Mouse (Mus musculus): ENCODE data around the gene Vmn1r122. TPM values are rescaled to one million over a fixed set of nuclear protein-coding genes. Genes with fewer than 3 reads are reported as not detected.

The Vmn1r122 gene
- polyA plus RNA-seq (2017; shearing (Covaris generic)), result not detected

GRCm38 (mm10) chr7:21134028-21134427, at the start of gene Vmn1r122:
TSS of gene Vmn1r122 (minus strand) at chr7:21134128.

GRCm38 (mm10) chr7:21161885-21162284, 28.0 kb upstream of the Vmn1r122 start, which contains the start of gene Vmn1r123:
TSS of gene Vmn1r123 (plus strand) at chr7:21162185.

GRCm38 (mm10) chr7:21098413-21098812, 35.5 kb downstream of the Vmn1r122 start, which contains the start of gene Vmn1r121:
TSS of gene Vmn1r121 (minus strand) at chr7:21098513.

Other genes with a start within 250 kb of the Vmn1r122 start
- gene Vmn1r118, start 221.8 kb downstream of the Vmn1r122 start, polyA plus RNA-seq (2017; shearing (Covaris generic)), result under 1 TPM in 1 of 2 experiments, not detected in 1; 0.49 TPM
- under 1 TPM in 1 of 2 experiments, not detected in 1; 0.36 TPM for gene Vmn1r119, start 121.7 kb downstream of the Vmn1r122 start, polyA plus RNA-seq (2017; shearing (Covaris generic))
- gene Vmn1r120, start 80.3 kb downstream of the Vmn1r122 start, polyA plus RNA-seq (2017; shearing (Covaris generic)), result not detected
- not detected for gene Vmn1r121, start 35.6 kb downstream of the Vmn1r122 start, polyA plus RNA-seq (2017; shearing (Covaris generic))
- not detected for gene Vmn1r123, start 28.1 kb upstream of the Vmn1r122 start, polyA plus RNA-seq (2017; shearing (Covaris generic))
- not detected for gene Gm5157, start 56.3 kb upstream of the Vmn1r122 start, polyA plus RNA-seq (2017; shearing (Covaris generic))
- not detected for gene Vmn1r124, start 126.5 kb upstream of the Vmn1r122 start, polyA plus RNA-seq (2017; shearing (Covaris generic))
- gene Vmn1r125, start 138.1 kb upstream of the Vmn1r122 start, polyA plus RNA-seq (2017; shearing (Covaris generic)), result not detected
- gene Vmn1r126, start 167.3 kb upstream of the Vmn1r122 start, polyA plus RNA-seq (2017; shearing (Covaris generic)), result not detected
- gene Vmn1r127, start 185.7 kb upstream of the Vmn1r122 start, polyA plus RNA-seq (2017; shearing (Covaris generic)), result not detected
- gene Vmn1r128, start 215.2 kb upstream of the Vmn1r122 start, polyA plus RNA-seq (2017; shearing (Covaris generic)), result not detected
- not detected for gene Vmn1r129, start 227.2 kb upstream of the Vmn1r122 start, polyA plus RNA-seq (2017; shearing (Covaris generic))